Mouse (Mus musculus) MEL (cell line): ENCODE results near the gene Parp1. TPM values are rescaled to one million over a fixed set of nuclear protein-coding genes. Genes with fewer than 3 reads are reported as not detected.

Experiments used
- DNase-seq: peaks from one replicate; pipeline ENCODE4 v3.0.0; 2011; ENCODE audit warnings: low read depth, low spot score
- H3K27ac ChIP-seq: 2 replicates; pipeline ENCODE4 v1.5.1; 2012; ENCODE audit warnings: low read depth, mild to moderate bottlenecking, control low read depth, low read length, moderate library complexity; ENCODE audit not compliant: control insufficient read depth
- H3K27me3 ChIP-seq, 2 experiments: fragments of 150-350 bp in 1 of 2; sonication (generic) in 1 of 2; 2 replicates each; pipeline ENCODE4 v1.6.1; 2012; ENCODE audit warnings: low read length in 2 of 2, mild to moderate bottlenecking in 2 of 2, improper control_type of control experiment in 1 of 2, moderate library complexity in 1 of 2; ENCODE audit not compliant: insufficient read depth in 2 of 2, control insufficient read depth in 1 of 2
- H3K36me3 ChIP-seq, 2 experiments: 2 replicates each; pipeline ENCODE4 v1.6.1; 2012 to 2014; ENCODE audit warnings: low read length in 2 of 2, improper control_type of control experiment in 1 of 2, inconsistent platforms in 1 of 2, mild to moderate bottlenecking in 1 of 2; ENCODE audit not compliant: insufficient read depth in 2 of 2, control insufficient read depth in 1 of 2
- H3K4me1 ChIP-seq, 2 experiments: fragments of 150-350 bp in 1 of 2; sonication (generic) in 1 of 2; 2 replicates each; pipeline ENCODE4 v1.6.1; 2012; ENCODE audit warnings: low read length in 2 of 2, improper control_type of control experiment in 1 of 2, mild to moderate bottlenecking in 1 of 2; ENCODE audit not compliant: insufficient read depth in 2 of 2, control insufficient read depth in 1 of 2
- H3K4me3 ChIP-seq, 2 experiments: fragments of 150-350 bp in 1 of 2; sonication (generic) in 1 of 2; 2 replicates each; pipeline ENCODE4 v1.5.1; 2012; ENCODE audit warnings: low read depth in 2 of 2, low read length in 2 of 2, mild to moderate bottlenecking in 2 of 2, moderate library complexity in 2 of 2, control low read depth in 1 of 2, improper control_type of control experiment in 1 of 2; ENCODE audit not compliant: control insufficient read depth in 1 of 2, insufficient read depth in 1 of 2
- H3K79me2 ChIP-seq: 2 replicates; pipeline ENCODE4 v1.6.1; 2012; ENCODE audit warnings: mild to moderate bottlenecking, low read length, moderate library complexity; ENCODE audit not compliant: control insufficient read depth, poor library complexity, insufficient read depth
- H3K9ac ChIP-seq: 2 replicates; pipeline ENCODE4 v1.6.1; 2012; ENCODE audit warnings: low read depth, mild to moderate bottlenecking, control low read depth, low read length, moderate library complexity; ENCODE audit not compliant: control insufficient read depth, poor library complexity, severe bottlenecking
- H3K9me3 ChIP-seq: fragments of 150-350 bp; sonication (generic); replicated peaks from 2 replicates; pipeline ENCODE4 v1.6.1; 2012; ENCODE audit warnings: mild to moderate bottlenecking, low read length, improper control_type of control experiment, moderate library complexity; ENCODE audit not compliant: insufficient read depth
- CHD1 ChIP-seq: IDR thresholded peaks from 2 replicates; pipeline ENCODE4 v1.6.1; 2012; ENCODE audit warnings: low read depth, mild to moderate bottlenecking, inconsistent platforms, low read length, improper control_type of control experiment
- ELF1 ChIP-seq: IDR thresholded peaks from 2 replicates; pipeline ENCODE4 v1.6.1; 2014; ENCODE audit warnings: low read depth, mild to moderate bottlenecking, inconsistent platforms, low read length, improper control_type of control experiment, moderate library complexity
- HCFC1 ChIP-seq: IDR thresholded peaks from 2 replicates; pipeline ENCODE4 v1.6.1; 2012; ENCODE audit warnings: low read depth, mild to moderate bottlenecking, inconsistent platforms, low read length, improper control_type of control experiment, moderate library complexity
- JUND ChIP-seq: IDR thresholded peaks from 2 replicates; pipeline ENCODE4 v1.6.1; 2011; ENCODE audit warnings: low read depth, mild to moderate bottlenecking, improper control_type of control experiment, low read length
- MAFK ChIP-seq: IDR thresholded peaks from 2 replicates; pipeline ENCODE4 v1.6.1; 2011; ENCODE audit warnings: low read depth, mild to moderate bottlenecking, low read length, improper control_type of control experiment, borderline replicate concordance
- MXI1 ChIP-seq: IDR thresholded peaks from 2 replicates; pipeline ENCODE4 v1.6.1; 2011; ENCODE audit warnings: mild to moderate bottlenecking, low read depth, low read length, improper control_type of control experiment
- MYB ChIP-seq: IDR thresholded peaks from 2 replicates; pipeline ENCODE4 v1.6.1; 2011; ENCODE audit warnings: mild to moderate bottlenecking, low read depth, low read length, improper control_type of control experiment
- MYC ChIP-seq: IDR thresholded peaks from 2 replicates; pipeline ENCODE4 v1.6.1; 2011; ENCODE audit warnings: low read depth, mild to moderate bottlenecking, low read length, improper control_type of control experiment, moderate library complexity
- NRF1 ChIP-seq: IDR thresholded peaks from 2 replicates; pipeline ENCODE4 v1.6.1; 2014; ENCODE audit warnings: low read depth, mild to moderate bottlenecking, inconsistent platforms, low read length, improper control_type of control experiment, moderate library complexity; ENCODE audit not compliant: poor library complexity, insufficient read depth, severe bottlenecking
- POLR2AphosphoS5 ChIP-seq: IDR thresholded peaks from 2 replicates; pipeline ENCODE4 v1.6.1; 2012; ENCODE audit warnings: low read depth, borderline replicate concordance, mild to moderate bottlenecking, inconsistent platforms, low read length, moderate library complexity, mixed read lengths
- SMC3 ChIP-seq: IDR thresholded peaks from 2 replicates; pipeline ENCODE4 v1.6.1; 2011; ENCODE audit warnings: low read depth, low read length, improper control_type of control experiment
- TAL1 ChIP-seq: IDR thresholded peaks from 2 replicates; pipeline ENCODE4 v1.6.1; 2012; ENCODE audit warnings: mild to moderate bottlenecking, inconsistent platforms, low read length, moderate library complexity, mixed read lengths
- USF2 ChIP-seq, 2 experiments: IDR thresholded peaks; 2 replicates each; pipeline ENCODE4 v1.6.1; 2011 to 2012; ENCODE audit warnings: improper control_type of control experiment in 2 of 2, low read length in 2 of 2, borderline replicate concordance in 1 of 2, inconsistent platforms in 1 of 2, low read depth in 1 of 2, mild to moderate bottlenecking in 1 of 2; ENCODE audit not compliant: insufficient read depth in 1 of 2
- ZC3H11A ChIP-seq: IDR thresholded peaks from 2 replicates; pipeline ENCODE4 v1.6.1; 2012; ENCODE audit warnings: low read depth, mild to moderate bottlenecking, inconsistent platforms, low read length, improper control_type of control experiment
- ZKSCAN1 ChIP-seq: IDR thresholded peaks from 2 replicates; pipeline ENCODE4 v1.6.1; 2012; ENCODE audit warnings: low read depth, mild to moderate bottlenecking, inconsistent platforms, low read length, improper control_type of control experiment, moderate library complexity
- polyA plus RNA-seq, 2 experiments: library from polyadenylated mRNA; stranded (reverse) in 1 of 2; unstranded in 1 of 2; fragments of >175 nt in 1 of 2; fragments of >200 nt in 1 of 2; gene quantifications; 2 replicates each; pipeline versions ENCODE4 v1.2.1 to v1.2.4; 2012; ENCODE audit warnings: low replicate concordance in 2 of 2, low read depth in 1 of 2; ENCODE audit not compliant: insufficient read length in 2 of 2, insufficient read depth in 1 of 2, missing spikeins in 1 of 2
- total RNA-seq: library from RNA; depleted of rRNA; stranded (reverse); fragments of 300-350 nt; gene quantifications from 2 replicates; pipeline ENCODE4 v1.2.3, GENCODE M21; 2012

The Parp1 gene
- total and polyA plus RNA-seq, 3 experiments: 136 to 188 (median 140) TPM

- Histone ChIP-seq H3K36me3 (no peaks in the 10 kb centered on the region), H3K27me3 (peaks cover 0 to 3% of the 10 kb centered on the region in 2 experiments; a peak in 1 of 4 replicates), H3K9me3 (no peaks in the 10 kb centered on the region), H3K4me1 (no peaks in the 10 kb centered on the region), H3K79me2 (no peaks in the 10 kb centered on the region), H3K27ac (no peak overlapping the region), H3K4me3 (no peak overlapping the region), H3K9ac (no peak overlapping the region)
- DNase-seq: no peak
- TF ChIP-seq MYC (no peak), JUND (no peak), SMC3 (no peak), MXI1 (no peak), ZC3H11A (no peak), USF2 (IDR thresholded peaks at IDR 0.05; ENCODE audit: borderline replicate concordance in 1 of 2, insufficient read depth in 1 of 2, low read depth in 1 of 2, low read length in 2 of 2) (no peak), NRF1 (no peak), HCFC1 (no peak), TAL1 (no peak), POLR2AphosphoS5 (no peak), ELF1 (no peak), CHD1 (no peak)
- TF ChIP-seq, all 39 proteins: peak for 0
Observed at GRCm38 (mm10) chr1:180519520-180519919, 49.2 kb upstream of the Parp1 start.

GRCm38 (mm10) chr1:180520190-180520589 is 48.5 kb upstream of the Parp1 start:
- Histone ChIP-seq H3K27ac (no peak overlapping the region), H3K9me3 (no peaks in the 10 kb centered on the region), H3K9ac (no peak overlapping the region), H3K4me1 (no peaks in the 10 kb centered on the region), H3K4me3 (no peak overlapping the region), H3K79me2 (no peaks in the 10 kb centered on the region), H3K36me3 (no peaks in the 10 kb centered on the region), H3K27me3 (peaks cover 0 to 3% of the 10 kb centered on the region in 2 experiments; a peak in 1 of 4 replicates)
- DNase-seq: no peak
- TF ChIP-seq ZC3H11A (no peak), MXI1 (no peak), MAFK (no peak), MYB (no peak), ZKSCAN1 (no peak)
